Mouse (Mus musculus): Measurements from ENCODE around the gene Ano3. TPM values are rescaled to one million over a fixed set of nuclear protein-coding genes. Genes with fewer than 3 reads are reported as not detected.

The Ano3 gene
- total RNA-seq, 2 experiments from 2014 or later: 60.7 to 65.6 TPM

Other genes starting within 250 kb of the Ano3 start
- gene Muc15, start 229.6 kb downstream of the Ano3 start, total RNA-seq (2021): not detected
- not detected for gene Gm13941, start 155.1 kb upstream of the Ano3 start, total RNA-seq (2021)
- gene Gm15130, start 202.0 kb upstream of the Ano3 start, total RNA-seq (2021): not detected

All from layer of hippocampus, postnatal 25 days (tissue).